Mouse (Mus musculus) lung, postnatal 25 days (tissue): ENCODE measurements at regions not wholly inside any gene's neighbourhood (a gene's known extent, or its start where the extent isn't known, plus 50 kb on each side); places are given as distances from the start of the nearest gene placed in this dataset.

ENCODE experiments used
- DNase-seq: peaks from one replicate; pipeline ENCODE4 v3.0.0; 2022; ENCODE audit warnings: low spot score

- no peak for DNase-seq
Observed at GRCm38 (mm10) chr11:20985069-20985759, 105.9 kb upstream of the Peli1 start.

GRCm38 (mm10) chr11:20985771-20986170 lies 105.3 kb upstream of the Peli1 start:
- DNase-seq, result no peak

GRCm38 (mm10) chr11:20987171-20987815 lies 103.8 kb upstream of the Peli1 start:
- no peak for DNase-seq

- DNase-seq, result no peak
Observed at GRCm38 (mm10) chr11:20987841-20988251, 103.2 kb upstream of the Peli1 start.

GRCm38 (mm10) chr11:20988871-20989270 lies 102.2 kb upstream of the Peli1 start:
- no peak for DNase-seq

- no peak for DNase-seq
Observed at GRCm38 (mm10) chr11:20993580-20993979, 97.5 kb upstream of the Peli1 start.

GRCm38 (mm10) chr11:21001400-21001799 lies 89.7 kb upstream of the Peli1 start:
- DNase-seq, result no peak

- no peak for DNase-seq
Observed at GRCm38 (mm10) chr11:21007222-21007621, 83.9 kb upstream of the Peli1 start.

GRCm38 (mm10) chr11:21009505-21009904 lies 81.6 kb upstream of the Peli1 start:
- DNase-seq, result no peak

GRCm38 (mm10) chr11:21010867-21011266 lies 80.2 kb upstream of the Peli1 start:
- no peak for DNase-seq

- DNase-seq, result no peak
Observed at GRCm38 (mm10) chr11:21014250-21014649, 76.8 kb upstream of the Peli1 start.

- peak; percentile 48 for DNase-seq
Observed at GRCm38 (mm10) chr11:21015536-21015935, 75.6 kb upstream of the Peli1 start.

GRCm38 (mm10) chr11:21016133-21016746 lies 74.9 kb upstream of the Peli1 start:
- DNase-seq, result no peak

GRCm38 (mm10) chr11:21016791-21017329 lies 74.2 kb upstream of the Peli1 start:
- no peak for DNase-seq

- DNase-seq, result no peak
Observed at GRCm38 (mm10) chr11:21019829-21020228, 71.3 kb upstream of the Peli1 start.

GRCm38 (mm10) chr11:21024111-21024510 lies 67.0 kb upstream of the Peli1 start:
- peak; percentile 38 for DNase-seq

GRCm38 (mm10) chr11:21024521-21024920 lies 66.6 kb upstream of the Peli1 start:
- DNase-seq, result peak; percentile 46

- DNase-seq, result no peak
Observed at GRCm38 (mm10) chr11:21027299-21027698, 63.8 kb upstream of the Peli1 start.

GRCm38 (mm10) chr11:21030362-21030761 lies 60.7 kb upstream of the Peli1 start:
- DNase-seq, result no peak

- DNase-seq, result no peak
Observed at GRCm38 (mm10) chr11:21031816-21032215, 59.3 kb upstream of the Peli1 start.

GRCm38 (mm10) chr11:21033234-21033822 lies 57.8 kb upstream of the Peli1 start:
- DNase-seq, result no peak

- peak; percentile 64 for DNase-seq
Observed at GRCm38 (mm10) chr11:21033823-21034401, 57.2 kb upstream of the Peli1 start.
